Mouse (Mus musculus): ENCODE data around the gene Kiss1.

Gene Kiss1

DNA sequence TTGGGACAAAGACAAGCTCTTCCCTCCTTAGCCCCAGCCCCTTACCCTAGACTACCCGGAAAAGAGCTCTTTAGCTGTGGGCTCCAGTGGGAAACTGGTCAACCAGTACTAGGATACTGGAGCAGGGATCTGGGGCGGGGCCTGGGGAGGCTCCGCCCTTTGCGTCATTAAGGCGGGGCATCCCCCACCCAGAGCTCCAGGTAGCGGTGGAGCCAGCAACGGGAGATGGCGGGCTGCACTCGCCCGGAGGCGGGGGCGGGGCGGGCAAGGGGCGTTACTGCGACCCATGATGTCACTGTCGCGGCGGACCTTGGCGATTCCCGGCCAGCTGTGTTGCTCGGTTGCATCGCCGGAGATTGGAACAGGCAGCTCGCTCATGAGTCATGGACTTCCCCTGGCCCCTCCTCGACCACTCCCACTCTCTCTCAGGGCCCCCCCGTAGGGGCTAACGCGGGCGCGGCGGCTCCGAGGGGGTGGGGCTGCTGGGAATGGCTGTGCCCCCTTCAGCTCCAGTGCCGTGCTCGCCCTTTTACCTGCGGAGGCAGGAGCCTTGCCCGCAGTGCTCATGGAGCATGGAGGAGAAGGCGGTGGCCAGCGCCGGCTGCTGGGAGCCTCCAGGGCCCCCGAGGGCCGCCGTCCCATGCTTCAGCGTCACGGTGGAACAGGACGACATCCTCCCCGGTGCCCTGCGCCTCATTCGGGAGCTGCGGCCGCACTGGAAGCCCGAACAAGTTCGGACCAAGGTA is 41.8 kb downstream of the Kiss1 start, which contains the start of gene Etnk2:
Gene Etnk2, plus strand, starts transcription at position 297 of the 746 bp plus-strand sequence.
- peak; percentile 68 for DNase-seq

- DNase-seq = no peak
These were observed 42.5 kb downstream of the Kiss1 start for GRCm38 (mm10) chr1:133364022-133364630.

DNA sequence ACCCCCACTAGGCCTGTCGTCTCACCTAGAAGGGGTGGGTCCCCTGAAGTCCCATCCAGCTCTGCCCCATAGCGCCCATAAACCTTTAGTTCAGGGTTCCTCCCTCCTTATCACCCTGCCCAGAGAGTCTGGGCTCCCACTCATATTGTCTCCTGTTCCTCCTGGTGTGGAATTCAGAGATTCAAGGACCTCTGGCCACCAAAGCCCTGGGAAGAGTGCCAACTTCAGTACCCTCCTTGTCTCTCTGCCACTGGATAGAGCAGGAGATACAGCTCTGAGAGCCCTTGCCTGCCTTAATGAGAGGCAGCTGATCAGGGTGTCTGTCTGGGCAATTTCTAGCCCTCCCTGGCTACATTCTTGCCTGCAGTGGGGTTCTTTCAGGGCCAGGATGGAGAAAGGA is 43.2 kb downstream of the Kiss1 start:
- DNase-seq = no peak

DNA sequence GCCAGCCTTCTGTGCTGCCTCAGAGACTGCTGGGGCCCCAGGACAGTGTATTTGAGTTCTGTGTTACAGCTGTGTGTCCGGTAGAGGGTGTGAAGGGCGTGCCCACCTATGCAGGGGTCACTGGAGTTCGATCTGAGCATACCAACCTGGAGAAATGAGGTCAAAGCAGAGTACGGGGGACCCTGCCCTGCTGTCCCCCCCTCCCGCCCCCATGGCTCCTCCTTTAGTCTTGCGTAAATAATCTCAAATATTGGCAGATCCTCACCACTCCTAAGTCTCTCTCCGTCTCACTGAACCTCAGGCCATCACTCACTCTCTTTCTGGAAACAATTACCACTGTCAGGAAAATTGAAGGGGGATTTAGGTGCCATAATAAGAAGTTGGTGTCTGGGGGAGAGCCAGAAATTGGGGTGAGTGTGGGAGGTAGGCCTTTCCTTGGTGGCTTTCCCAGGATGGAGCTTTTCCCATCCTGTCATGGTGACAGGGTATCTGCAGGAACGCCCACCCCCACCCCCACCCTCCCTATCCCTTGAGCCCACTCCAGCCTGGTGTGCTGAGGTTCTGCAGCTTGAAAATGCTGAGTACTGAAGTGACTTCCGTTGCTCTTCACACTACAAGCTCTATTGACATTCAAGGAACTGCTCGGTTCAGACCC is 45.4 kb downstream of the Kiss1 start:
- DNase-seq = no peak

DNA sequence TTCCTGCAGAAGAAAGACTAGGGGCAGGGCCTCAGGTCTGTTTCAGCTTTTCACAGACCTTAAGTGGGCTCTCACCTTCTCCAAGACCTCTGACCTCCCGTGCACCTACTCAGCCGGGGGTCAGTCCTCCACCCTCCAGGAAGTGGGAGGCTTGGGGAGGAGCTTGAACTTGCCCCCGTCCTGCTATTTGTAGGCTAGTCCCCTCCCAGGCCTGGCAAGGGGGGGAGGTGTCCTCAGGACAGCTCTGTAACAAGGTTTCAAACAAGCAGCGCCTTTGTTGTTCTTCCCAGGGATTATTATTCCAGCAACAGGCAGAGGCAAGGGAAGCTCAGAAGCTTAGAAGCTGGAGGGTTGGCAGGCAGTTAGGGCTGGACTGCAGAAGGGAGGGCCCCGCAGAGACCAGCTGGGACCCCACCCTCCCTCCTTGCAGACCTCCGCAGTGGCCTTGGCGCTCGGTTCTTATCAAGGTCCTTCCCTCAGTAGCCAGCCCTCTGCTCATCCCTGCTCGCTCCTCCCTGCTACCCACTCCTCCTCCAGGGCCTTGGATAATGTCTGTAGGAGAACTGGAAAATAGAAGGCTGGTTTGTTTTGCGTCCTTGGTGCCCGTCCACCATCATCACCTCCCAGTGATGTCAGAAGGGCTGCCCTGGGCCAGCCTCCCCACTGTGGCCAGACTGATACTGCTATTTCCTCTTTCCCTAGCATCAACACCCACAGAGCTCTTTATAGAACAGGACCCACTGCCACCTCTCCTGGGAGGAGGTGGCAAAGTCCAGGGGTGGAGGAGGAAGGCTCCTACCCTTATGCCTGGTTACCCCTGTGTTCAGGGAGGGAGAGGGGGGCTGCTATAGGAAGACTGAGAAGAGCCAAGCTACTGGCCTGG is 46.2 kb downstream of the Kiss1 start:
- DNase-seq = no peak

DNA sequence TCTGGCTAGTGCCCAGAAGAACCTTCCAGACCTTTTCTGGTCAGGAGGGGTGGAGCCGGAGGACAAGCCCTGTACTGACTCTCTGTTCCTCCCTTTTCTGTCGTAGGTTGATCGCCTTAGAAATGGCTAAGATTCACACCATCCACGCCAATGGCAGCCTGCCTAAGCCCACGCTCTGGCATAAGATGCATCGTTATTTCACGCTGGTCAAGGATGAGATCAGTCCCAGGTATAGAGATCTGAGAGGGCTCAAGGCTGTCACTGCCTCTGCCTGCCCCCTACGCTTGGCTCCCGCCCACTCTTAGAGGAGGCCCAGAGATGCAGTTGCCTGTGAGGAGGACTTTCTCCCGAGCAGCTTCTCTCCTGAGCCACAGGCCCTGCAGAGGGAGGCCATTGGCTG is 47.0 kb downstream of the Kiss1 start:
- DNase-seq = peak; percentile 72

- no peak for DNase-seq
These were observed 48.7 kb downstream of the Kiss1 start for GRCm38 (mm10) chr1:133370352-133370751.

- no peak for DNase-seq
These were observed 49.8 kb downstream of the Kiss1 start for GRCm38 (mm10) chr1:133371431-133371830.

- no peak for DNase-seq
These were observed 50.4 kb downstream of the Kiss1 start for GRCm38 (mm10) chr1:133372113-133372512.

- DNase-seq = no peak
These were observed 54.1 kb downstream of the Kiss1 start for GRCm38 (mm10) chr1:133375696-133376346.

DNA sequence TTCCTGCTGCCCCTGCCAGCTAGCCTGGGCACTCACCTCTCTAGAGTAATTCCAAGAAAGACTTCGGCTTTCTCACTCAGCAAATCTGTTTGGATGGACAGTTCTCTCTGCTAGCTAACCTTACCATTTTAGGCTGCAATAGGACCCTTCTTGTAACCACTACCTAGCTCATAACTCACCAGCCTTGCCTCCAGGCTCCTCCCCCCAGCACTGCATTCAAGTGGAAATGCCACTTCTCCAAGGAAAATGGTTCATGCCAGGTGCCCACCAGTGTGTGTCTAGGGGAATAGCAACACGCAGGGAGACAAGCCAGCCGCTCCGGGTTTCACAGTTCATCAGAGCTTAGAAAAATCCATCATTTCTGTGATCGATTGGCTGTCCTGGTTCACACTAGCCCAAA is 55.9 kb downstream of the Kiss1 start:
- DNase-seq = no peak
